Mouse (Mus musculus) heart, adult 11 months (tissue): Measurements from ENCODE around the gene Zgpat.

ENCODE experiments used
- DNase-seq: peaks from one replicate; pipeline ENCODE4 v3.0.0; 2022

Zgpat gene

GRCm38 (mm10) chr2:181364860-181365596, at the start of gene Zgpat, which contains the start of gene Arfrp1:
TSS of gene Zgpat (plus strand) at chr2:181364928.
TSS of gene Arfrp1 (minus strand) at chr2:181365404.
- DNase-seq = peak; percentile 99

GRCm38 (mm10) chr2:181319248-181320102, 45.3 kb upstream of the Zgpat start, which contains the start of gene Rtel1:
TSS of gene Rtel1 (plus strand) at chr2:181319739.
- DNase-seq = peak; percentile 97

GRCm38 (mm10) chr2:181320103-181320499, 44.6 kb upstream of the Zgpat start:
- DNase-seq = no peak

GRCm38 (mm10) chr2:181322136-181322535, 42.6 kb upstream of the Zgpat start:
- DNase-seq = no peak

- DNase-seq = no peak
These were observed 38.6 kb upstream of the Zgpat start for GRCm38 (mm10) chr2:181326098-181326497.

- DNase-seq = no peak
These were observed 32.2 kb upstream of the Zgpat start for GRCm38 (mm10) chr2:181332542-181332941.

- DNase-seq = peak; percentile 92
These were observed 30.7 kb upstream of the Zgpat start for GRCm38 (mm10) chr2:181334023-181334422.

GRCm38 (mm10) chr2:181340426-181340825, 24.3 kb upstream of the Zgpat start:
- DNase-seq = no peak

GRCm38 (mm10) chr2:181342766-181343165, 22.0 kb upstream of the Zgpat start:
- DNase-seq = peak; percentile 94

GRCm38 (mm10) chr2:181356780-181357179, 7.9 kb upstream of the Zgpat start:
- no peak for DNase-seq

GRCm38 (mm10) chr2:181363946-181364345, 782 bp upstream of the Zgpat start:
- no peak for DNase-seq

- peak; percentile 93 for DNase-seq
These were observed 255 bp upstream of the Zgpat start for GRCm38 (mm10) chr2:181364487-181364859.

GRCm38 (mm10) chr2:181365655-181366075, 937 bp downstream of the Zgpat start:
- no peak for DNase-seq

- DNase-seq = peak; percentile 84
These were observed 5.3 kb downstream of the Zgpat start for GRCm38 (mm10) chr2:181370001-181370400.

- no peak for DNase-seq
These were observed 11.1 kb downstream of the Zgpat start for GRCm38 (mm10) chr2:181375787-181376186.

- DNase-seq = peak; percentile 76
These were observed 12.5 kb downstream of the Zgpat start for GRCm38 (mm10) chr2:181377230-181377629.

GRCm38 (mm10) chr2:181378701-181379100, 14.0 kb downstream of the Zgpat start:
- peak; percentile 77 for DNase-seq

GRCm38 (mm10) chr2:181379778-181380177, 15.1 kb downstream of the Zgpat start, which contains the start of gene Lime1:
TSS of gene Lime1 (plus strand) at chr2:181380078.
- peak; percentile 88 for DNase-seq

GRCm38 (mm10) chr2:181380251-181380650, 15.5 kb downstream of the Zgpat start:
- DNase-seq = peak; percentile 92

GRCm38 (mm10) chr2:181381107-181381506, 16.4 kb downstream of the Zgpat start:
- DNase-seq = peak; percentile 91

- DNase-seq = peak; percentile 86
These were observed 17.0 kb downstream of the Zgpat start for GRCm38 (mm10) chr2:181381631-181382306.

- DNase-seq = peak; percentile 93
These were observed 19.7 kb downstream of the Zgpat start for GRCm38 (mm10) chr2:181384463-181384862.

- DNase-seq = peak; percentile 98
These were observed 20.2 kb downstream of the Zgpat start for GRCm38 (mm10) chr2:181384919-181385391.
